Mouse (Mus musculus) bone marrow macrophage, adult 2 months (primary cell): ENCODE results near the gene Ppp6r3. TPM values are rescaled to one million over a fixed set of nuclear protein-coding genes. Genes with fewer than 3 reads are reported as not detected.

Experiments
- H3K27ac ChIP-seq: 2 replicates; pipeline ENCODE4 v1.5.1; 2012; ENCODE audit warnings: low read depth, low read length; ENCODE audit not compliant: insufficient read depth
- H3K4me1 ChIP-seq: 2 replicates; pipeline ENCODE4 v1.6.1; 2012; ENCODE audit warnings: low read length; ENCODE audit not compliant: control insufficient read depth, insufficient read depth
- H3K4me3 ChIP-seq: 2 replicates; pipeline ENCODE4 v1.5.1; 2012; ENCODE audit warnings: mild to moderate bottlenecking, low read length, moderate library complexity; ENCODE audit not compliant: insufficient read depth
- CTCF ChIP-seq: IDR thresholded peaks from 2 replicates; pipeline ENCODE4 v1.5.1; 2012; ENCODE audit warnings: low read depth, mild to moderate bottlenecking, low read length, moderate library complexity
- POLR2A ChIP-seq: IDR thresholded peaks from 2 replicates; pipeline ENCODE4 v1.6.1; 2012; ENCODE audit warnings: mild to moderate bottlenecking, low read depth, low read length, borderline replicate concordance
- polyA plus RNA-seq: library from polyadenylated mRNA; stranded (reverse); fragments of >200 nt; gene quantifications from 2 replicates; pipeline ENCODE4 v1.2.4, GENCODE M21; 2012; ENCODE audit not compliant: missing spikeins, insufficient read depth, insufficient read length

Gene Ppp6r3
- polyA plus RNA-seq, 1 experiment: 56.1 TPM

- Histone ChIP-seq H3K4me3 (no peak overlapping the region), H3K27ac (no peak overlapping the region), H3K4me1 (peaks cover 12% of the 10 kb centered on the region)
- TF ChIP-seq POLR2A (no peak), CTCF (no peak)
Measured at GRCm38 (mm10) chr19:3424214-3424613, 151.3 kb downstream of the Ppp6r3 start.

GRCm38 (mm10) chr19:3422981-3423380 lies 152.6 kb downstream of the Ppp6r3 start:
- TF ChIP-seq CTCF (no peak), POLR2A (no peak)
- 0 out of 2 replicates have a peak overlapping the region, but pooled peaks have one; percentile 22 for H3K27ac ChIP-seq
- H3K4me3 ChIP-seq: no peak overlapping the region
- peaks cover 12% of the 10 kb centered on the region for H3K4me1 ChIP-seq

GRCm38 (mm10) chr19:3422488-3422887 lies 153.1 kb downstream of the Ppp6r3 start:
- Histone ChIP-seq H3K4me3 (no peak overlapping the region), H3K4me1 (peaks cover 12% of the 10 kb centered on the region), H3K27ac (no peak overlapping the region)
- TF ChIP-seq CTCF: no peak
- no peak for TF ChIP-seq POLR2A

GRCm38 (mm10) chr19:3419251-3419650 lies 156.3 kb downstream of the Ppp6r3 start:
- Histone ChIP-seq H3K27ac (no peak overlapping the region), H3K4me1 (peaks cover 12% of the 10 kb centered on the region), H3K4me3 (no peak overlapping the region)
- TF ChIP-seq POLR2A (no peak), CTCF (no peak)

- H3K4me3 ChIP-seq: peak within 1 kb of the TSS; percentile 10
Measured at GRCm38 (mm10) chr19:3414268-3414733, 161.2 kb downstream of the Ppp6r3 start, which contains the start of gene Gal. Gal (minus strand) TSS chr19:3414544.

GRCm38 (mm10) chr19:3405531-3406281 lies 169.8 kb downstream of the Ppp6r3 start:
- H3K4me3 ChIP-seq: no peak overlapping the region
- TF ChIP-seq POLR2A: no peak
- no peak for TF ChIP-seq CTCF
- H3K4me1 ChIP-seq: no peaks in the 10 kb centered on the region
- H3K27ac ChIP-seq: no peak overlapping the region

More at GRCm38 (mm10) chr19:3414268-3414733, 161.2 kb downstream of the Ppp6r3 start, which contains the start of gene Gal:
- Histone ChIP-seq H3K4me1 (no peaks in the 10 kb centered on the region), H3K27ac (no peak within 1 kb of the TSS)
- TF ChIP-seq CTCF (no peak), POLR2A (no peak)

Other genes starting within 250 kb of the Ppp6r3 start
- gene Tesmin, start 186.9 kb downstream of the Ppp6r3 start, polyA plus RNA-seq: 0.97 and 1.1 TPM in 2 replicates
- gene Gal, start 161.2 kb downstream of the Ppp6r3 start, polyA plus RNA-seq: not detected in 2 replicates
- gene Lrp5, start 110.8 kb upstream of the Ppp6r3 start, polyA plus RNA-seq: 17.0 and 24.2 TPM in 2 replicates
- 5.6 and 7.2 TPM in 2 replicates for gene 1810055G02Rik, start 132.5 kb upstream of the Ppp6r3 start, polyA plus RNA-seq
- 34.6 and 35.1 TPM in 2 replicates for gene Kmt5b, start 191.7 kb upstream of the Ppp6r3 start, polyA plus RNA-seq